Mouse (Mus musculus) intestine, embryonic 16.5 days (tissue): ENCODE results near the gene Nsl1. TPM values are rescaled to one million over a fixed set of nuclear protein-coding genes. Genes with fewer than 3 reads are reported as not detected.
A peak's percentile ranks its signal among the peaks of the same experiment; 100 is the strongest.

Experiments
- ATAC-seq: fragments of 200-750 bp; cut with Nextera tagmentation; 2 replicates; pipeline ENCODE4 v1.8.0; 2017; ENCODE audit warnings: moderate TSS enrichment, moderate library complexity
- H3K27ac ChIP-seq: fragments of 300-500 bp; sonication (generic); 2 replicates; pipeline ENCODE4 v1.5.1; 2014; ENCODE audit warnings: mild to moderate bottlenecking, low read length
- H3K27me3 ChIP-seq: fragments of 300-500 bp; sonication (generic); replicated peaks from 2 replicates; pipeline ENCODE4 v1.6.1; 2014; ENCODE audit warnings: low read length, control low read depth, mixed read lengths; ENCODE audit not compliant: control insufficient read depth, insufficient read depth
- H3K36me3 ChIP-seq: fragments of 300-500 bp; sonication (generic); 2 replicates; pipeline ENCODE4 v1.6.1; 2014; ENCODE audit warnings: low read length, control low read depth; ENCODE audit not compliant: control insufficient read depth, insufficient read depth
- H3K4me1 ChIP-seq: fragments of 300-500 bp; sonication (generic); 2 replicates; pipeline ENCODE4 v1.6.1; 2014; ENCODE audit warnings: low read length, control low read depth, mixed read lengths; ENCODE audit not compliant: control insufficient read depth, insufficient read depth
- H3K4me2 ChIP-seq: fragments of 300-500 bp; sonication (generic); 2 replicates; pipeline ENCODE4 v1.6.1; 2014; ENCODE audit warnings: low read depth, low read length, control low read depth
- H3K4me3 ChIP-seq: fragments of 300-500 bp; sonication (generic); 2 replicates; pipeline ENCODE4 v1.5.1; 2014; ENCODE audit warnings: mild to moderate bottlenecking, low read length
- H3K9ac ChIP-seq: fragments of 300-500 bp; sonication (generic); 2 replicates; pipeline ENCODE4 v1.6.1; 2014; ENCODE audit warnings: low read depth, low read length
- H3K9me3 ChIP-seq: fragments of 300-500 bp; sonication (generic); 2 replicates; pipeline ENCODE4 v1.6.1; 2016; ENCODE audit warnings: low read length, control low read depth; ENCODE audit not compliant: control insufficient read depth
- WGBS: fragments of 180-500 bp; shearing (Covaris S2); extraction: QIAGEN DNeasy Blood & Tissue Kit; methylation state at CpG from one replicate; pipeline ENCODE4 v1.1.7; 2014; 5-methylcytosine and 5-hydroxymethylcytosine counted together
- polyA plus RNA-seq: library from polyadenylated mRNA; unstranded; fragments of >200 nt; fragmentation: Nextera tagmentation; extraction: Ambion mirVana; gene quantifications from 2 replicates; pipeline ENCODE4 v1.2.1, GENCODE M21; 2015

The Nsl1 gene
- polyA plus RNA-seq, 1 experiment from 2014 or later = 16.2 TPM

- Histone ChIP-seq H3K9me3 (no peaks in the 10 kb centered on the region), H3K4me2 (no peak overlapping the region), H3K36me3 (no peaks in the 10 kb centered on the region), H3K27me3 (no peaks in the 10 kb centered on the region), H3K9ac (no peak overlapping the region), H3K4me1 (no peaks in the 10 kb centered on the region), H3K4me3 (no peak overlapping the region), H3K27ac (no peak overlapping the region)
- no peak for ATAC-seq
- 89% methylated on average over 2 of the region's 2 CpGs for WGBS
Observed at GRCm38 (mm10) chr1:191045264-191045663, 17.5 kb upstream of the Nsl1 start.

GRCm38 (mm10) chr1:191046231-191046824 is 16.5 kb upstream of the Nsl1 start:
- no peaks in the 10 kb centered on the region for H3K9me3 ChIP-seq
- ATAC-seq = no peak

GRCm38 (mm10) chr1:191053555-191053954 is 9.3 kb upstream of the Nsl1 start:
- H3K9me3 ChIP-seq = no peaks in the 10 kb centered on the region
- peak; percentile 62; the same call in 1 of the 2 replicates for ATAC-seq
- WGBS = 71% methylated on average over 3 of the region's 3 CpGs
- no peak overlapping the region for H3K4me3 ChIP-seq
- H3K36me3 ChIP-seq = no peaks in the 10 kb centered on the region
- no peak overlapping the region for H3K4me2 ChIP-seq
- no peaks in the 10 kb centered on the region for H3K27me3 ChIP-seq
- no peaks in the 10 kb centered on the region for H3K4me1 ChIP-seq
- H3K9ac ChIP-seq = no peak overlapping the region
- no peak overlapping the region for H3K27ac ChIP-seq

More at GRCm38 (mm10) chr1:191046231-191046824, 16.5 kb upstream of the Nsl1 start:
- WGBS = 73% methylated on average over 7 of the region's 7 CpGs
- Histone ChIP-seq H3K4me3 (no peak overlapping the region), H3K9ac (no peak overlapping the region), H3K4me2 (no peak overlapping the region), H3K36me3 (no peaks in the 10 kb centered on the region), H3K27me3 (no peaks in the 10 kb centered on the region), H3K4me1 (no peaks in the 10 kb centered on the region), H3K27ac (no peak overlapping the region)

- Histone ChIP-seq H3K27me3 (no peaks in the 10 kb centered on the region), H3K4me3 (no peak overlapping the region), H3K9me3 (no peaks in the 10 kb centered on the region), H3K36me3 (no peaks in the 10 kb centered on the region), H3K4me2 (no peak overlapping the region), H3K4me1 (no peaks in the 10 kb centered on the region), H3K9ac (no peak overlapping the region), H3K27ac (no peak overlapping the region)
- WGBS = 64% methylated on average over 8 of the region's 8 CpGs
- peak; percentile 59 for ATAC-seq
Observed at GRCm38 (mm10) chr1:191054870-191055532, 7.8 kb upstream of the Nsl1 start.

GRCm38 (mm10) chr1:191055533-191055873 is 7.3 kb upstream of the Nsl1 start:
- 67% methylated on average over 2 of the region's 2 CpGs for WGBS

GRCm38 (mm10) chr1:191057461-191057860 is 5.4 kb upstream of the Nsl1 start:
- no peaks in the 10 kb centered on the region for H3K27me3 ChIP-seq
- no peak overlapping the region for H3K4me2 ChIP-seq
- no peak overlapping the region for H3K9ac ChIP-seq
- no peak overlapping the region for H3K27ac ChIP-seq
- WGBS = 72% methylated on average over 3 of the region's 3 CpGs
- no peaks in the 10 kb centered on the region for H3K9me3 ChIP-seq
- ATAC-seq = no peak
- no peak overlapping the region for H3K4me3 ChIP-seq
- no peaks in the 10 kb centered on the region; the same call in 1 of the 2 replicates for H3K4me1 ChIP-seq
- no peaks in the 10 kb centered on the region for H3K36me3 ChIP-seq

More at GRCm38 (mm10) chr1:191055533-191055873, 7.3 kb upstream of the Nsl1 start:
- H3K9me3 ChIP-seq = no peaks in the 10 kb centered on the region
- H3K36me3 ChIP-seq = no peaks in the 10 kb centered on the region
- no peak overlapping the region for H3K9ac ChIP-seq
- H3K4me1 ChIP-seq = no peaks in the 10 kb centered on the region
- no peaks in the 10 kb centered on the region for H3K27me3 ChIP-seq
- H3K4me2 ChIP-seq = no peak overlapping the region
- peak; percentile 21; the same call in 1 of the 2 replicates for ATAC-seq
- no peak overlapping the region for H3K4me3 ChIP-seq
- no peak overlapping the region for H3K27ac ChIP-seq

- no peak for ATAC-seq
- 4% methylated on average over 15 of the region's 15 CpGs for WGBS
Observed at GRCm38 (mm10) chr1:191062241-191062780, 501 bp upstream of the Nsl1 start.

GRCm38 (mm10) chr1:191063700-191064099 is 888 bp downstream of the Nsl1 start:
- Histone ChIP-seq H3K9me3 (no peaks in the 10 kb centered on the region), H3K27me3 (no peaks in the 10 kb centered on the region), H3K4me3 (peak overlapping the region; percentile 90), H3K4me2 (peak overlapping the region; percentile 65), H3K27ac (no peak overlapping the region), H3K36me3 (no peaks in the 10 kb centered on the region), H3K9ac (peak overlapping the region; percentile 91), H3K4me1 (peaks cover 10% of the 10 kb centered on the region)
- 58% methylated on average over 9 of the region's 9 CpGs for WGBS
- ATAC-seq = no peak

More at GRCm38 (mm10) chr1:191062241-191062780, 501 bp upstream of the Nsl1 start:
- Histone ChIP-seq H3K9ac (peak overlapping the region; percentile 91), H3K36me3 (no peaks in the 10 kb centered on the region), H3K9me3 (no peaks in the 10 kb centered on the region), H3K4me3 (peak overlapping the region; percentile 90), H3K4me1 (peaks cover 10% of the 10 kb centered on the region), H3K27ac (peak overlapping the region; percentile 48; the same call in 1 of the 2 replicates), H3K27me3 (no peaks in the 10 kb centered on the region), H3K4me2 (peak overlapping the region; percentile 65)

- Histone ChIP-seq H3K9ac (no peak overlapping the region), H3K27ac (no peak overlapping the region), H3K4me2 (no peak overlapping the region), H3K36me3 (no peaks in the 10 kb centered on the region), H3K4me1 (peaks cover 10% of the 10 kb centered on the region), H3K27me3 (no peaks in the 10 kb centered on the region), H3K4me3 (no peak overlapping the region), H3K9me3 (no peaks in the 10 kb centered on the region)
- no peak for ATAC-seq
- 91% methylated on average over 2 of the region's 2 CpGs for WGBS
Observed at GRCm38 (mm10) chr1:191064535-191064934, 1.7 kb downstream of the Nsl1 start.
